Mouse (Mus musculus) left cerebral cortex, adult 18-20 months (tissue): ENCODE results near the gene Tbc1d22b. TPM values are rescaled to one million over a fixed set of nuclear protein-coding genes. Genes with fewer than 3 reads are reported as not detected.

Experiments used
- DNase-seq, 2 experiments: peaks; one replicate each; pipeline ENCODE4 v3.0.0; 2021 to 2022; ENCODE audit warnings: low spot score in 2 of 2, mixed read lengths in 1 of 2
- microRNA-seq, 2 experiments: library from miRNA; unstranded; fragments of <30 nt; microRNA quantifications; one replicate each; pipeline ENCODE4 v1.2.0; 2021
- total RNA-seq, 2 experiments: library from RNA; stranded (reverse); gene quantifications; 2 replicates each; pipeline ENCODE4 v1.2.3; 2021

Gene Tbc1d22b
- total RNA-seq, 2 experiments from 2014 or later: 36.4 to 38.5 TPM

GRCm38 (mm10) chr17:29637895-29638294, 88.3 kb downstream of the Tbc1d22b start:
- DNase-seq: no peak

DNA sequence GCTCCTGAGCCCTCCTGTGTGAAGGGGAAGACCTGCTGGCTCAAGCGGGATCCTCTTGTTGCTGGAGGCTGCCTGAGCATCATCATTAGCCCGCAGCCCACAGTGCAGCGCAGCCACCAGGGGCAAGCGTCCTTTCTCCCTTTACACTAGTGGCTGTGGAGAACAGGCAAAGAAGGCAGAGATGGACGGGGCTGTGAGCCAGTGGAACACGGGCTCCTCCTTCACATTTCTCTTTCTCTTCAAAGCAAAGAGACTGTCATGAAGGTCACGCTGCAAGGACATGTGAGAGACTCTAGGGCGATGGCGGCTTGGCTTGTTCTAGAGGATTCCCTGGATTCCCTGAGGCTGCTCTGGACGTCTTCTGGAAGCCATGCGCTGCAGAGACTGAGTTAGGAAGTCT, 91.4 kb downstream of the Tbc1d22b start:
- DNase-seq: no peak

DNA sequence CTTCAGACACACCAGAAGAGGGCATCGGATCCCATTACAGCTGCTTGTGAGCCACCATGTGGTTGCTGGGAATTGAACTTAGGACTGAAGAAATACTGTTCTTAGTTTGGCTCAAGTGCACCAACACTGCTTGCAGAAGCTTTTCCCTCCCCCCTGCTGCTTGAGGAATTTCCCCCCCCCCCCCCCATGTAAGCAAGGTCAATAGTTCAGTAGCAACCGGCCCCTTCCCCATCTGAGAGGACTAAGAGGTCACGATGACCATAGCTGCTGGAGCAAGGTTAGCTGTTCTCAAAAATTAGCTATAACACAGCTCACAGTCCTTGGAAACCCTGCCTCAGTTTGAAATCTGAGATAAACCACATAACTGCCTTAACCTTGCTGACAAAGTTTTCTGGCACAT, 92.6 kb downstream of the Tbc1d22b start:
- no peak for DNase-seq

Small RNAs within 50 kb of the gene (microRNA-seq; reads per million reads assigned to microRNA genes)
- 0 reads per million in 2 experiments for gene Mir7667

Other genes with a start within 250 kb of the Tbc1d22b start
- gene Pi16, start 232.1 kb upstream of the Tbc1d22b start, total RNA-seq: 1 to 10 TPM; 1.4 to 2.0 TPM
- 100 to 1,000 TPM; 592 to 615 TPM for gene Mtch1, start 201.9 kb upstream of the Tbc1d22b start, total RNA-seq
- gene Fgd2, start 188.9 kb upstream of the Tbc1d22b start, total RNA-seq: 1 to 10 TPM; 5.0 to 6.0 TPM
- 10 to 100 TPM in 1 of 2 experiments, 1 to 10 TPM in 1; 6.9 to 16.9 TPM for gene Pim1, start 59.0 kb upstream of the Tbc1d22b start, total RNA-seq
- gene Gm17657, start 147 bp upstream of the Tbc1d22b start, total RNA-seq: not detected
- not detected for gene Tmem217, start 2.6 kb downstream of the Tbc1d22b start, total RNA-seq
- 10 to 100 TPM; 53.8 to 66.2 TPM for gene Rnf8, start 65.0 kb downstream of the Tbc1d22b start, total RNA-seq
- gene Gm28043, start 65.1 kb downstream of the Tbc1d22b start, total RNA-seq: 1 to 10 TPM; 3.2 to 3.7 TPM
- 100 to 1,000 TPM; 139 to 142 TPM for gene Cmtr1, start 110.8 kb downstream of the Tbc1d22b start, total RNA-seq
- gene Ccdc167, start 167.3 kb downstream of the Tbc1d22b start, total RNA-seq: 10 to 100 TPM; 16.7 to 18.7 TPM